Mouse (Mus musculus) forelimb bud, embryonic 11.5 days (tissue): Measurements from ENCODE around the gene Guca2a.
A peak's percentile ranks its signal among the peaks of the same experiment; 100 is the strongest.

Experiments
- DNase-seq: peaks from one replicate; pipeline ENCODE4 v3.0.0-alpha.2; 2012; ENCODE audit warnings: low read depth, low spot score

The Guca2a gene

DNA sequence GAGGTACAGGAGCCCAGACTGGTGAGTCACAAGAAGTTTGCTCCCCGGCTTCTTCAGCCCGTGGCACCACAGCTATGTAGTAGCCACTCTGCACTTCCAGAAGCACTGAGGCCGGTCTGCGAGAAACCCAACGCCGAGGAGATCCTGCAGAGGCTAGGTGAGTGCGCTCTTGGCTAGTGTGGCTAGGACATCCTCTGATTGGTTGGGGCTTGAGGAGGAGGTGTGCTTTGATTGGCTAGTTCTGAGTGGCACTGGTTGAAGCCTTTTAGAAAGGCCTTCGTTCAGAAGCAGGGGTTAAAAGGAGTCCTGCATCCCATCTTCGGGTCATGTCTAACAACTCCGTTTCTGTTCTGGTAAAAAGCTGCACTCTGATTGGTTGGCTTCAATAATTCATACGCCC, 1.2 kb downstream of the Guca2a start:
- DNase-seq = no peak

DNA sequence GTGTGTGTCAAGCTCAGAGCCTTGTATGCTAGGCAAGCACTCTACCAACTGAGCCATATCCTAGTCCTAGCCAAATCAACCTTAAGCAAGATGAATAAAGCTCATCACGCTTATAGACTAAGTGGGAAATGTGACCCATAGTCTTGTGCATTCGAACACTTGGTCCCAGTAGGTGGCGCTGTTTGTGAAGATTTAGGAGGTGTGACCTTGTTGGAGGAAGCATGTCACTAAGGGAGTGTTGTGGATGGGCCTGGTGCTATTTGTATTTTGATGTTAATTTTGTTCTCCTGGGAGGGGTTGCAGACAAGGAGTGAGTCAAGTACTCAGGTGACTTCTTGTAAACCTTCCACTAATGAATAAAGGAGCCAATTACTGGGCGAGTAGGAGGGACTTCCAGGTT, 5.2 kb downstream of the Guca2a start:
- DNase-seq = no peak

DNA sequence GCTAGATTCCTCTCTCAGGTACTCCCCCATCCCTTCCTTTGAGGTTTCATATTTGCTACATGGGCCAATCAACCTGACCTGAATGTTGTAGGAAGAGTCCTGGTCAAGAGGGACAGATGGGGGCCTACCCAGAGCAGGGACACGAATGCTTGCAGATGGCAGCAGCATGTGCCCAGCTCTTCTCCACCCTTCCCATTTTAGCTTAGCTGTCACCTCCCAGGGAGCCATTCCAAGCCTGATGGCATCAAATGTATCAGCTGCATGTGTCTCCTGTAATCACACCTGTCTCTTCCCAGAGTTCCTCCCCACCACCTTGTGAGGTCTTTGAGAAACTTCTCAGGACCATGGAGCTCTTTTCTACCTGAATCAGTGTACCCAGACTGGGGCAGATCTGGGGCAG, 19.5 kb downstream of the Guca2a start:
- DNase-seq = no peak

DNA sequence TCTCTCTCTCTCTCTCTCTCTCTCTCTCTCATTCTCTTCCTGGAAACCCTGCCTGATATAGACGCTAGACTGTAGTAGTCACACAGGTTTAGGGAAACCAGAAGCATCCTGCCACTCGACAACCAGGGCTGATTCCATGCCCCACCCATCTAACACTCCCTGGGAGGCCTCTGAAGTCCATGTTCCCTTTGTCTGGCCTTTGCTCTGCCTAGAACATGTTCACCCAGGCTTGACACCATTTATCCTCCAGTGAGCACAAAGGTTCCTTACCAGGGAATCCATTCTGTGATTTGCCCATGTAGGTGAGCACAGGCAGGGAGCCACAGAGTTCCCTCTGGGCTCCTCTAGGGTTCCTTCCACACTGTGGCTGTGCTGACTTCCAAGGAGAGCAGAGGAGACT, 20.7 kb downstream of the Guca2a start:
- DNase-seq = no peak

DNA sequence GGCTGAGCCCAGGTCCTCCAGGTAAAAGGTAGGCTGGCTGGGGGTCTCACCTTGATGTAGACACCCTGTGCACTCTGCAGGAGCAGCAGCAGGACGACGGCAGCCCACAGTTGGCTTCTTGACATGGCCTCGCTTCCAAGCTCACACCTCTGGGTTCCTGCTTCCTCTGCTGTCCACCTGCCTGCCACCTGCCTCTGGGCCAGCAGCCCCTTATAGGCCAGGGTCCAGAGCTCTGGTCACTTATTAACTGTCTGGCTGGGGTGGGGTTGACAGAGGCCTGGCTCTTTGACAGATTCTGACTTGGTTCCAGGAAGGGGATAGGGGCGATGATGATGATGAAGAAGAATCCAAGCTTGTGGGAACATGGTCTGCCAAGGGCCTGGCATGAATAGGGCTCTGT, 21.2 kb downstream of the Guca2a start, which contains the start of gene Guca2b:
Gene Guca2b, minus strand, starts transcription at position 224 of the 400 bp plus-strand sequence.
- DNase-seq = no peak

DNA sequence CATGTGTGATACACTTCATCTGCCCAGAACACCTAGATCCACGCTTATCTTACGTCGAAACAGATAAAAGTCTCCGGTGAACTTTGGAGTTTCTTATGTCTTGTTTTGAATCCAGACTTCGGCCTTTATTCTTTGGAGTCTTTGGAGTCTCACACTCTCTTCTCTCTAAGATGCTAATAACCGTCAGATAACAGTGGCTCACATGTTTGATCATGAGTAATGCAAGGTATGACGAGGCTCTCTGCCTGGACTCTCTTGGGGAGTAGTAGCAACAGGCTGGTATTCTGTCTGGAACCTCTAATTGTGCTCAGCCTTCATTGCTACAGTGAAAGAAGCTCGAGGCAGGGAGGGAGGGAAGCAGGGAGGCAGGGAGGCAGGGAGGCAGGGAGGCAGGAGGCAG, 22.5 kb downstream of the Guca2a start:
- no peak for DNase-seq

DNA sequence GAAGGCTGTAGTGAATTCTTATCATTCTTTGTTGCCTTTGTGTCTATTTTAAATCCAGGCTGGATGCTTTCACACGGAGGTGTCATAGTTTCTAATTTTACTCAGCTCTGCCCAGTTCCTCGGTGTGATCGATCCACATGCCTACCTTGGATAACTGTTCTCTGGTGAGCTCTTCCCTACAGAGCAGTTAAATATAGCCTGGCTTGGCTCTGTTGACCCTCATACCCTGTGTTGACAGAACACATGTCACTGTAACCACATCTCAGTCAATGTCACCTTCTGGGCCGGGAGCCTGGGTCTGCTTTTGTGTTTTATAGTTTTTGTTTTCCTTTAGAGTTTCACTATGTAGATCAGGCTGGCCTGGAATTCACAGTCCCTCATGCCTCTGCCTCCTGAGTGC, 24.6 kb downstream of the Guca2a start:
- DNase-seq = no peak

DNA sequence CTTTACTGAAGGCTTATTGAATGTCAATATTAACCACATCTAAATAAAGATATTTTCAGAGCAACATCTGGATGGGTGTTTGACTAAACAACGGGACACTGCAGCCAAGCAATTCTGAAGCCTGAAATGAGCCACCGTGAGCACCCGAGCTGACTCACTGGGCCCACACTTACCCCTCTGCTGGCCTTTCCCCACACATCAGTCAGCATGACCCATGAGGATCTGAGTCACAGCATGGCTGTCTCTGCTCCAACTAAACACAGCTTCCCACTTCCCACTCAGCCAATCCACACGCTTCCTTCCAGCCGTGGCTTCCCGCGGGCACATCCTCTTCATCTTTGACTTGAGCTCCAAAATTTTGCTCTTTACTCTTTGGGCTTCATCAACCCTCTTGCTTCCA, 25.5 kb downstream of the Guca2a start:
- no peak for DNase-seq

DNA sequence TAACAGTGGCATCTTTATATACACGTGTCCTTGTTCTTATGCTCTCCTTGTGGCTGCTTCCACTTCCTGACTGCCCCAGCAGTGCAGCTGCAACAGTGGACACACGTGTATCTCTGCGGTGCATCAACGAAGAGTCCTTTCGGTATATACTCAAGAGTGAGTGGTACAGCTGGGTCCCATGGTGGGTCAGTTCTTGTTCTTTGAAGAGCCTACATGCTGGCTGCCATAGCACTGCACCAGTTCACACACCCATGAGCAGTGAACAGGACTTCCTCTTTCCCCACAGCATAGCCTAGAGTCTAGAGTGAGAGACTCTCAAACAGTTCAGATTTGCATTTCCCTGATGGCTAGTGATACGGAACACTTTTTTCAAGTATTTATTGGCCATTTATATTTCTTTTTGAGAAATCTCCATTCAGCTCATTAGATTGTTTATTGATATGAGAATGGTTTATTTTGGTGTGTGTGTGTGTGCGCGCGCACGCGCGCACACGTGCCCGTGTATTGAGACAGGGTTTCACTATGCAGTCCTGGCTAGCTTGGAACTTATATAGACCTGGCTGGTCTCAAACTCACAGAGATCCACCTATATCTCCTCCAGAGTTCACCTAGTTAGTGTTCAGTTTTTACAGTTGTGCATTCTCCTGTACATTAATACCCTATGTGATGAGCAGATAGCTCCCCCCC, 26.0 kb downstream of the Guca2a start:
- DNase-seq = no peak

DNA sequence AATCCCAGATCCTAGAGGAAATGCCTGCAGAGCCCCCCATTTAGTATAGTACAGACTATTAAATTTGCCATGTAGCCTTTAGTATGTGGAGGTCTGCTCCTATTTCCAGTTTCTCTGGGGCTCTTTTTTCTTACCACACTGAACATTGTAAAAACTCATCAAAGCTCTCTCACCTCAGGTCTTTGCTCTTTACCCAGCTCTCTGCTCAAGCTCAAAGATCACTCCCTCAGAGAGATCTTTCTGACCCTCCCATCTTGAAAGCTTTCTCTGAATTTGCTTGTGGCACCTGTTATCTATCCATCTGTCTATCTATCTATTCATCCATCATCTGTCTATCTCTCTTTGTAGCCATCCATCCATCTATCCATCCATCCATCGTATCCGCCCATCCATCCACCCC, 27.7 kb downstream of the Guca2a start:
- DNase-seq = no peak

DNA sequence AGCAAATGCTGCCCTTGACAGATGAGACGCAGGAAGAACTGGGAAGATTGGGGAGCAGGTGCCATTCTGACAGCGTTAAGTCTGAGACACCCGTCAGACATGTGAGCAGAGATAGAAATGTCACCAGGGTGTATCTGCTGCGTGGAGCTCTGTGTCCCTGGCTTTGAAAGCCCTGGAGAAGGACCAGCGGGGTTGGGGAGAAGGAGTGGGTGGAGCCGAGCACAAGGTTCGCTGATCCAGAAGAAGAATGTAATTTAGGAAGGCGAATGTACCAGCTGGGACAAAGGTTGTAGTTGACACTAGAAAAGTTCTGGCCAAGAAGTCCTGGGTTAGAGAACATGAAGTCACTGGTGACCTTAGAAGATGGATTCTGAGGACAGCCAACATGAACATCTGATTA, 28.6 kb downstream of the Guca2a start:
- DNase-seq = no peak

DNA sequence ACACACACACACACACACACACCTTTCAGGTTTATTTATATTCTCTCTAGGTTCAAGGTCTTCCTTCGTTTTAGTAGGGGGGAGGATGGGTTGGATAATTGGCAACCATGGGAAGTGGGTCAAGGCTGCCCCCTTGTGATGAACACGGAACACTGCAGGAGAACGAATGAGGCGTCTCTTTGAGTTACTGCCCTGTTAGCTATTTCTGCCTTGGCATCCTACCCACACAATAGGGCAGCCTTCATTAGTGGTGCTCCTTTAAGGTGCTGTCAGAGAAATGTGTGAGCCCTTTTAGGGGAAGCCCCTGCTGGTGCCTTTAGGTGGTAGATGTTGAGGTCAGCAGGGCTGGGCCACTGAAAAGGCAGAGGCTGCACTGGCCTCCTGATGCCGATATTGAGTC, 29.9 kb downstream of the Guca2a start:
- peak; percentile 56 for DNase-seq

DNA sequence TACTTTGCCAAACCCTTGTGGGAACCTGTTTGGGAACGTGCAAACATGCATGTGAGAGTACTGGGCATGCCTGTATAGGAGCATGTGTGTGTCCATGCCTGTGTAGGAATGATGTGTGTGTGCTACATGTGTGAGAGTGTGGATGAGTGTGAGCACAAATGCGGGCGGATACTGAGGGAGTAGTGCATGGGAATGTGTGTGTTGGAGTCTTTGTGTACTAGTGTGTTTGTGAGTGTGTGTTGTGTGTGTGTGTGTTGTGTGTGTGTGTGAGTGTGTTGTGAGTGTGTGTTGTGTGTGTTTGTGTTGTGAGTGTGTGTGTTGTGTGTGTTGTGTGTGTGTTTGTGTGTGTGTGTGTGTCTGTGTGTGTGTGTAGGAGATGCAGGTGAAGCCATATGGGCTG, 30.7 kb downstream of the Guca2a start:
- no peak for DNase-seq

DNA sequence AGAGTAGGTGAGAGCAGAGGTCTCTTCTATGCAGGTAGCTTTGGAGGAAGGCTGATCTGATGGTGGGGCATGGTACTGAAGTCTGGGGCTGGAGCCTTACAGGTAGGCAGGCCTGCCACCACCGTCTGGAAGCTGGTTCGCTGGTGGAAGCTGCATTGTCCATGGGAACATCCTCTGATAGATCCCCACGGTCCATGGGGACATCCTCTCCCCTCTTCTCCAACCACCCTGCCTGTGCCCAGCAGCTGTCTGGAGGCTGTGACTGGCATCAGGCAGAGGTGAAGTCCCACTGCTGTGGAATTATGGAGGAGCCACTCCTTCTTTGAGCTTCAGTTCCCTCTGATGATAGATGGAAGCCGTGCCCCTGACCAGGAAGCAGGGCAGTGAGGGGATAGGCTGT, 31.1 kb downstream of the Guca2a start:
- DNase-seq = no peak

DNA sequence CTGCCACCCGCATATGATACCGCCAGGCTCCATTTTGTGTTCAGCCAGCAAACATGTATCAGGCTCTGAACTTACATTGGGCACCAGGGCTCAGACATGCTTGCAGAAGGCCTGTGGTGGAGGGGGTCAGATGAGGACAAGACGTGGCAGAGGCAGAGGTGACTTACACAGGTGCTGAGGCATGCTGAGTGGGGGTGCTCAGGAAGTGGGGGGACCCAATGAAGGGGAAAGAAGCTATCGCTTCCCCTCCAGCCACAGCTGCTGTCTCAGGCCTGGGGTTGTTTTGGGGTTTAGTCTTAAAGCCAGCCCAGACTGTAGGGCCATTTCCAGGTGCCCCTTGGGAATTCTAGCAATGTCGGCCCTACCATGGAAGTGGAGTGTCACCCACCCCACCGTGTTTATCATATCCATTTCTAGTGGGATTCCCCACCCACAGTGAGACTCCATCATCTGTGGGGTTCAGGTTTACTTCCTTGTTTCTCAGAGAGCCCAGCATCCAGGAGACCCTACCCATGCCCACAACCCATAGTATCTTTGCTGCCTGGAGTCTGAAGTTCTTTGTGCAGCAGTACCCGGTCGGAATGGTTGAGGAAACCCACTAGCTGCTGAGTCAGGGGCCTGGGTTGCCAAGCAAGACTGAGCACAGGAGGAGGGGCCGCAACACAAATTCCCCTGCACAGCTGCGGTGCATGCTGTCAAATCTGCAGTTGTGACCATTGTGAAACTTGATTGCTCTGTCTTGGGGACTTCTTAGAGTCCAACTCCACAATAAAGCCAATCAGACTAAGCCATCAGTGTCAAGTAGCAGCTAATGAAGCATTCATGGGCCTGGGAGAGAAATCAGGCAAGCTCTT, 32.1 kb downstream of the Guca2a start:
- no peak for DNase-seq

DNA sequence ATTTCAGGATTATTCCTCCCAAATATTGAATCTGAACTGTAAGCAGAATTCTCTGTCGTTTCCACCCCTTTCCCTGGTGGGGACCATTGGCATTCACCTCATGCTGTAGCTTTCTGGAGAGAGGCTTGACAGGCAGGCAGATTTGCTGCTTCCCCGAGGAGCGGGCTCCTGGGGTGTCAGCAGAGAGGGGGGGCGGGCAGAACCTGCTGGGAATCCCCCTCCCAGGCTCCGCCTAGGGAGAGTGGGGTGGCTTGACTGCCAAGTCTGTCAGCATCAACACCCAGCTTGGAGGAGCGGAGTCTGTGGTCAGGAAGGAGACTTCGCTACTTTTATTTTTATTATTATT, 32.7 kb downstream of the Guca2a start:
- no peak for DNase-seq

DNA sequence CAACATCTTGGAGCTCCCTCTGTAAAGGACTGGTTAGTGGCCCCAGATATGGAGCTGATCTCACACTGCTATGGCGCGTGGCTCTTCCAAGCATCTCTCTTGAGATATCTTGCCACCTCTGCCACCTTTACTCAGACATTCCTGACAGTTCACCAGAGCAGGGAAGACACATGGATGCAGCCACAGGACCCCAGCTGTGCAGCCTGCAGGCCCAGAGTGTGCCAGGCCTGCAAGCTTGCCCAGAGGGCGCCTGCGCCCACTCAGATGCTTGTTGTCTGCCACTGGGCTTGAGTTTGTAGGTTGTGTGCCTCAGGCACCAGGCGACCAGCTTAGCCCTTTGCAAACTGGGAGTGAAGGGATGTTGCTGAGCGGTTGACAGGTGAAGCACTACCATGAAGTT, 33.2 kb downstream of the Guca2a start:
- no peak for DNase-seq

DNA sequence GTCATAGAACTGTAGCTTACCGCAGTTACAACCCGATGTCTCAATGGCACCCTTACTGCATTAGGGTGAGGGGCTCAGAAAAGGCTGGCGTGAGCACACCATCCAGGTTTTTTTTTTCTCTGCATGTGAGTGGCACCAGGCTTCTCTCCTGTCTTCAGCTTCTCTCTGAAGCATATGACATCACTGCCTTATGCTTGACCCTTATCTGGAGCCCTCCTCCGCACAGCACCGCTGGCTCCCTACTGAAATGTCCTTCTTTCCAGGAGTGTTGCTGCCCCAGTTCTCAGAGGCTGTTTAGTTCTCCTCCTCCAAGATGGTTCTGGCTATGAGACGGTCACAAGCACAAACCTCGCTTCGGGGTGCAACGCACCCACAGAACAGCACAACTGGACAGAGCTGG, 33.7 kb downstream of the Guca2a start:
- no peak for DNase-seq

DNA sequence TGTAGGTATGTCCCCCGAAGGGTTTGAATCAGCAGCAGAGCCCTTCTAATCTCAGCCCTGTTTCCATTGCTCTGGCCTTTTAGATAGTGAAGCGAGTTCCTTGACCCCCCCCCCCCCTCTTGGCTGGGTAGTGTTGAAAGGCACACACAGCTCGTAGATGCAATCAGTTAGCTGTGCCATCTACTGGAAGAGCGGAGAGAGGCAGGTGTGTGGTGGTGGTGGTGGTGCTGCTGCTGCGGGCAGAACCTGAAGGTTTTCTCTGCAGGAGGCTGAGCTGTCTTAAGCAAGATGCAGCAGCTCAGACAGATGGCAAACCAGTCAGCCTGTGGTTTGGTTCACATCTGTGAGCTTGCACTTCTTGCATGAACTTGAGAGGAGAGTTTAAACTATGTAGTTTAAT, 35.2 kb downstream of the Guca2a start:
- no peak for DNase-seq

DNA sequence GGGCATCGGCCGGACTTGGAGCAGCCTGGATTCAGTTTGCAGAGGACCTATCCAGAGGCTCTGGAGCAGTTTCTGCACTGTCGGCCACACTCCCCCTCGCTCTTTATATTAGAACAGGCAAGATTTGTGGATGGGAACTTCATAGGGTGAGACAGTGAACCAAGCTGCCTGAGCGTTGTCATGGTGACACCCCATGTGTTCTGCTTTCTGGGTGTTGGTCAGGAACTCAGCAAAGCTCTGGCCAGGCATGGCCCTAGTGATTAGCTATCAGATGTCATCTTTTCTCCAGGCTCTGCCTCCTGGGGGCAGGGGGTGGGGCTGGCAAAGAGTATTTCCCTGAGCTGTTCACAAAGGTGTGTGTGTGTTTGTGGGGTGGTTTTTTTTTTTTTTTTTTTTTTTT, 45.1 kb downstream of the Guca2a start:
- no peak for DNase-seq

DNA sequence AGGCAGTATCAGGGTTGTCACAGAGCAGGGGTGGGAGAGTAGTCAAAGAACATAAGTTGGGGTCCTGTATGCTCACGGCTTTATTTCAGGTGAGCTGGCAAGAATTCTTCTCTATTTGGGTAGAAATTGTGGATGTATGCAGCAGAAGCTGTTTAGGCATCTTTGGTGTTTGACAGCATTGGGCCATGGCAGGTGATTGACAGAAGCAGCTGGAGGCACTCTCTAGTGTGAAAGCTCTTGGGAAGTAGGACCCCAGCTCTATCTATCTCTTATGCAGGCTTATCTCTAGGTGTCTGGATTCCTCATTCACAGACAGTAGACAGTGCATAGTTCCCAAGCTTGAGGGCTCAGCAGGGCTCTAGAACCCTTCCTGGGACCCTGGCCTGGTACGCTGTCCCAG, 48.2 kb downstream of the Guca2a start:
- no peak for DNase-seq
